Mouse (Mus musculus) adrenal gland, adult 18-20 months (tissue): ENCODE measurements at regions not wholly inside any gene's neighbourhood (a gene's known extent, or its start where the extent isn't known, plus 50 kb on each side); places are given as distances from the start of the nearest gene placed in this dataset.

Experiments
- DNase-seq, 2 experiments: peaks; one replicate each; pipeline ENCODE4 v3.0.0; 2021 to 2022; ENCODE audit warnings: low spot score in 2 of 2

DNA sequence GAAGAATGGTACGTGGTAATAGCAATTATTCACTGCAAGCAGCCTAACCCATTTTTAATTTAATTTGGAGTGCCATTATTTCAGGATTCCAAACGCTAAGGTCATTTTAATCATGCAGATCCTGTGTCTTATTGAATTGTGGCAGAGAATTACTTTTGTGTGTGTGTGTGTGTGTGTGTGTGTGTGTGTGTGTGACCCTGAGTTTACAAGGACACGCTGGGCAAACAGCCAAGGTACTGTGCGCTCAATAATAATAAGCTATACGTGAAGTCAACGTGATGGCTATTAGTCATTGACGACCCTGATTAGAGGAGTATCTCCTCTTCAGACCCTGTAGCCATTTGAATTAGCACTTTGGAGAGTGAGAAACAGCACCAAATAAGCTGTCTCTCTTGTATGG, 144.1 kb downstream of the Klf7 start:
- DNase-seq, result no peak

DNA sequence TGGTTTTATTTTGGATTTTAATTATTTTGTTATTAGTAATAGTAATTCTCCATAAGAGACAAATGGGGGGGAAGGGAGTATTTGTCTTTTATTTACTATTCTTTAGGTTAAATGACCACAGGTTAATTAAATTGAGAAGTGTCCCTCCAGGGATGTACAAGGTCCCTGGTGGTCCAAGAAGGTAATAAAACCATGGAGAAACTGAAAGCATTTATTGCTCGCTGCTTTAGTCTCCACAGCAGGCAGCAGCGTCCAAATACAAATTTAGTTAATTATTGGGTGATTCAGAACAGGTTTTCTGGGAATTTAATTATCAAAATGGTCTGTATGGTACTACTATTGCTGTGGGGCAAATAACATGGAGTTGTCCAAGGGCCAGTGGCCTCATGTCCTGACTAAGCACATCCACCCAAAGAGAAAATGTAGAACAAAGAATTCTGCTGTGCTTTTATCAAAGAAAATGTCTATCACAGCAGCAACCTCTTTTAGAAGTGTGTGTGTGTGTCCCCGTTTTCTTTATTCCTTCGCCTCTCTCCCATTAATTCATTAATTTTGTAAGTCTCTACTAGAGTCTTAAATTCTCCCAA, 144.7 kb downstream of the Klf7 start:
- DNase-seq, result no peak

DNA sequence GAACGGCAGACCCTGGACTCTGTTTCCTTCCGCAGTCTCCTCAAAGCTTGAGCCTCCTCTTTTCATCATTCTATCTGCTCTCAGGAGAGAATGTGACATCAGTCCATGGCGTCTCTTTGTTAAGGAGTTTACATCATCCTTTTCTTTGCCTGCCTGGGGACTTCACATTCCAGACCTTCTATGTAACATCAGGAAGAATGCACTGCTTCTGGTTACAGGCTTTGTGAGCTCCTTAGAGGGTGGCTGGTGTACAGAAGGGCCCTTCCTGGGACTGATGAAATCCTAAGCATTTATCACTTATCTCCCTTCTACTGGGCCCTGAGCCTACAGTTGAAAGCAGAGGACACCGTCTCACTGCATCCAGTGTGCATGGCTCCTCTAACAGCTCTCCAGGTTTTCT, 145.2 kb downstream of the Klf7 start:
- no peak for DNase-seq

DNA sequence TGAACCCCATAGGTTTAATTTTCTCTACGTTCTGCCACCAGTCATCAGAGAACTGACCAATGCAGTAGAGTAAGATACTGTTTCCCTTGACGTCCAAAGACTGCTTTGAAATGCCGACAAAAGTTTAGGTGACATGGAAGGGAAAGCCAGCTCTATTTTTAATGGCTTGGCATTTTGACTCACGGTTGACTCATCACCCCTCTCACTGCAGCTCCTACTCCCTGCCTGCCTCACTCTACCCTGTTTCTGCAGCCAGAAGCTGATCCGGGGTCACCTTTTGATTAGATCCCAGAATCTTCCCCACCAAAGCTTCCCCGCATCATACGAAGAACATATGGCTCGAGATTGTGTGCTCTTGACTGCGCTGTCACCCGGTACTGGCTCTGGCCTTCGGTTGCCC, 154.2 kb downstream of the Klf7 start:
- no peak for DNase-seq

DNA sequence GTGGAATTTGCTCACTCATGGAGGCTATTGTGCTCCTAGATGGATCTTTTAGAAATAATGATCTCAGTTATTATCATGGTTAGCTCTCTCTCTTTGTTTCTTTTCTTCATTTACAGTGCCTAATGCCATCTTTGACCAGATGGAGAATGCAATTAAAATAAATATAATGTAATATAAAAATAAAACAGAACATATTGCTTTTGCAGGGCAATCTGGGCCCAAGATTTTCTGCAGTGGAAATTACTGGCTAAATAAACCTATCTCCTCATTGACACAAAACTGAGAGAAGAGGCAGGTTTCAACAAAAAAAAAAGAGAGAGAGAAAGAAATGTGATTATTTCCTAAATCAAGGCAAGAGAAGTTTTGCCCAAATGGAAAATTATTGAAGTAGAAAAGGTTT, 156.6 kb downstream of the Klf7 start:
- no peak for DNase-seq

DNA sequence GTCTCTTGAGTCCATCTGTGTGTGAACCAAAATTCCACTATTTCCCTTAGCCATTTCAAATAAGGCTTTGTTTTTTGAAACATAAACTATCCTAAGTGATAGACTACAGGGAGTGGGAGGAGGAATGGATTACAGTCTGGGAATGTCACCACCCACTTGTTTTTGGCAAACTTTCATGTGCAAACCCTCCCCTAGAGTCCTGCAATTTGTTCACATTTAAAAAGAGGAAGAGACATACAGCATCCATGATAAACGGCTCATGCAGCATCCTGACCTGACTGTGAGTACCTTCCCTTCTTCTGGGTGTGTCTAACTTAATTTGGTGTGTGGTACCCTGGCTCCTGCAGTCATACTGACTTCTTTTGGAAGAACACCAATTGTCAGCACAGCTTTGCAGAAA, 157.6 kb downstream of the Klf7 start:
- no peak for DNase-seq

DNA sequence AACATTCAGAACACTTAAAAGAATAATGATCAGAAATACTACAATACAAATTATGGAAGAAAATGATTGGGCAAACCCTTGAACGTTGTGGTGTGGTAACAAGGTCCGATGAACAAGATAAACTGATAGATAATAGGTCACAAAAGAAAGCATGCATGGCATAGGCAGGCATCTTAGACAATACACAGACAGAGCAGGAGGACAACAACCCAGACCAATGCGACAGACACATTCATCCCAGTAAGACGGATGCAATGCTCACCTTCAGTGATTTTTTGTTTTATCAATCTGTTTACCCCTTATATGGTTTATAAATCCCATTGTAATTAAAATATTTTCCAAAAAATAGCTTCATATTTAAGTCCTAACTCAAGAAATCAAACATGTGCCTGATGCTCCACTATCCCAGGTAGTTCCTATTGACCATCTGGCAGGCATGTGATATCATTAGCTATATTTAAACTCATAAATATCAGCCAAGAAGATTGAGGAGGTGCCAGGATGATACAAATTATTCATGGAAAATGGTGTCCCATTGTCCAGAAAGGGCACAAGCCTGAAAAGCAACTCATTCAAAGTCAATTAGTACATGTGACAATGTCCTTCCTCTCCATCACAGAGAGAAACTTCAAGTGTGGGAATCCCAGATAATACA, 166.3 kb downstream of the Klf7 start:
- DNase-seq, result no peak

DNA sequence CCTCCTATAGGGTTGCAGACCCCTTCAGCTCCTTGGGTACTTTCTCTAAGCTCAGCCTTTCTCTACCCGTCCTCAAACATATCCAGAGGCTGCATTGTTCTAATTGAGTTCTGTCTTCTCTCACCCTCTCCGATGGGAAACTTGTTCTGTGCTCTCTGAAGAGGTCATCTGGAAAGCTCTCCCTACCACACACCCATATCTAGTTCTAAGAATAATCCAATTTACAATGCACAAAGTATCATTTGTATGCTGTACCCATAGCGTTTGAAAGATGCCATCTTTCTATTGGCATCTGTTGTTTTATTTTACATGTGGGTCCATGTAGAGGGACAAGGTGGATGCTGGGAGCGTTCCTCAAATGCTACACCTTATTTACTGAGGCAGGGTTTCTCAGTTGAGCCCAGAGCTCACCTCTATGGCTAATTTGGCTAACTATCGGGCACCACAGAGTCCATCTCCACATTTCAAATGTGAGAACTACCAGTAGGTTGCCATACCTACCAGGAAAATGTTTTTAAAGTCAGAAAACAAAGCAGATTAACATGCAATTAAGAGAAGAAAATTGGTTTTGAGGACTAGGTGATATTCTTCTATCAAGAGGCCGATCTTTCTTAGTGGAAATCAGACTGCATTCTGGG, 167.1 kb downstream of the Klf7 start:
- no peak for DNase-seq

DNA sequence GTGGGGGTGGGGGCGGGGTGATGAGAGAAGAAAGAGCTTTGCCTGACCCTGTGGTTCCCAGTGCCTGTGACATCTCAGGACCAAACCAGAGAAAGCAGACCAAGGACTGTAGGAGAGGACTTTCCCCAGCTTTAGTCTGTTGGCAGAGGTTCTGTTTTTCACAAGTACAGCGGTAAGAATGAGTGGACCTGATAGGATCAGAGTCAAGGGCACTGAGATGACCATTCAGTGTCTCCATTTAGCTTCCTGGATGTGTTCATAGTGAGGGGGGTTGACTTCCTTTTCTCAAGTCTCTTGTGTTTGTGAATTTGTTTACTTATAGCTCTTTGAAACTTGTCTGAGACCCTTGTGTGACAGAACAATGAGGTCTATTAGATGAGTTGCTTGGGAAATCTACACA, 167.9 kb downstream of the Klf7 start:
- no peak for DNase-seq

DNA sequence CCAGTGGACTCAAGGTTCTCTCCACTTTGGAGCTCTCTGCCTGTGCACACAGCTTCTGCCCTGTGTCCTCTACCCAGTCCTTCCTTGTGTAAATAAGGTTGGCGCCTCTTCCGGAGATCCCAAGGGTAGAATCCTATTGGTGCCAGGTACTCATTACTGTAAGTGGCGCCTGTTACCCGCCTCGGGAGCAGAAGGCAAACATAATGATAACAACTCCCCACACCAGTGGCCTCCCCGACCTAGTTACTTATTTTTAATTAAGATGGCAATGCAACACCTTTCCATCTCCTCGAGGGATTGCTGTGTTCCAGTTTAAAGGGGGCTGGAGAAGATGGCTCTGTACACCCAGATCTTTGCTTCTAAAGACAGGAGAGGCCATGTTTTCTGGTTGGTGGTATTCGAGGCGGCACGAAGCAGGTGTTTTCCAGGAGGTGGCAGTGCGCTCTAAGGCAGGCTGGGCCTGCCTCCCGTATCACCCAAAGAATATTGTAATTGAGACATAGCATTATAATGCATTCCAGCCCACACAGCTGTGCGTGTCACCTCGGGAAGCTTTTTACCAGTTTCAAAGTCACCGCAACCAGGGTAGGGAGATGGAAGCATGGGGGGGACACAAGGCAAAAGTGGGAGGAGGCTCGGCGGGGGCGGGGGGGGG, 168.7 kb downstream of the Klf7 start:
- peak; percentile 34 to 44 for DNase-seq

DNA sequence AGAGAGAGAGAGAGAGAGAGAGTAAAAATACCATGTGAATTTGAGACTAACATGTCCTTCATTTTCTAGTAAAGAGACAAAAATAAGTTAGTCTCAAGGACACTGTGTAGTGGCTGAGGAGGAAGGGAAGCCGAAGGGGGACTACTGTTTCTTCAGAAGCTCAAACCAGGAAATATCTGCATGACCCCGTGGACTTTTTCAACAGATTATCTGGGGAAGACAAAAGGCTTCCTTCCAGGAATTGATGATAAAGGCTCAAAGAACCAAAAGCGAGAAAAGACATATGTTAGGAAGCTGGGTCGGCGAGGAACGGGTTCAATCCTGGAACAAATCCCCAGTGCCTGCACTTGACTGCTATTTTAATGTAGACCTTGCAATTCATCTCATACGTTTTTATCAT, 170.4 kb downstream of the Klf7 start:
- DNase-seq, result no peak

DNA sequence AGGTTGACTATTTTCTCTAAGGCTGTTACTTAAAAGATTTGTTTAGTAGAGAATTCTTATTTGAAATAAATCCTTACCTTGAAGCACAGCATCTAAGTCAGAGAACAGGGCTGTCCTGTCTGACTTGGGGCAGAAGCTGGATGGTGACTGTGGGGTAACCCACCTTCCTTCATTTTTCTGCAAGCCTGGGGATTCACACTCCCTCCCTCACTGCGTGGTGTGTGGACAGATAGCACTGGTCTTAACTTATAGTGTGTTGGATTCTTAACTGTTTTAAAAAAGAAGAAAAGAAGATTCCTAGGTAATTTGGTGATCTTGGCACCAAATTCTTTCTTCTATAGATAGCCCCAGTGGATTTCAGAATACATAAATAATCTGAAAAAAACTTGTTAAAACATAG, 174.8 kb downstream of the Klf7 start:
- DNase-seq, result no peak

DNA sequence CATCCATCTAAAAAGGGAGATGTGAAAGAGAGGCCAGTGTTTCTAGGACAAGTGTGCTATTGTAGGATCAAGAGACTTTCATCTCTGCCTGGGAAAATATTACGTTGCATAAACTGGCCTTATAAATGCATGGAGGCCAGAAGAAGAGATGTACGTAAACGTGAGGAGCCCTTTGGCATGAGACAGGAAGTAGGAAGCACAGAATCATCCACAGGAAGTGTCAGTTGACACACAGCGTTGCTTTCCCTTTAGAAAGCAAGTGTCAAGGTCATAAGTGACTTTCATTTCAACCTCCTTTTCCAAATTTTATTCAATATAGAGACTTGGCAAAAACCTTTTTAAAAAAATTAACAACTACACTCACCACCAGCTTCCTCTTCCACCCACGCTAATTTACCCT, 175.2 kb downstream of the Klf7 start:
- DNase-seq, result no peak

DNA sequence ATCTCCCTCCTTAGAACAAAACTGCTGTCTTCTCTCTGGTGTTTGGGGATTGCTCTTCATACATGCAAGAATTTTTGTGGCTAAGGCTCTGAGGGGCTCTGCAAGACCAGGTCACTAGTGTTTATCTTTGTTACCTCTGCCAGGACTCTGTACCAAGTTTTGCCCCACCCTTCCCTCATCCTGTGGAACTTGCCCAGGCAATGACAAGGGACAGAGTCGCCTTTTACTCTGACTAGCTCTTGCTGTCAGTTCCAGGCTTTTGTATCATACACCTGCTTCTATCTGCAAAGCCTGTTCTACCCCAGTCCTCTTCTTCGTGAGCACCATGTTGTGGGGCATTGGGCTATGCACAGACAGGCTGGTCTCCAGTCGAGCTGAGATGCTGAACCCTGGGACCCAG, 175.7 kb upstream of the 4933402D24Rik start:
- DNase-seq, result no peak

DNA sequence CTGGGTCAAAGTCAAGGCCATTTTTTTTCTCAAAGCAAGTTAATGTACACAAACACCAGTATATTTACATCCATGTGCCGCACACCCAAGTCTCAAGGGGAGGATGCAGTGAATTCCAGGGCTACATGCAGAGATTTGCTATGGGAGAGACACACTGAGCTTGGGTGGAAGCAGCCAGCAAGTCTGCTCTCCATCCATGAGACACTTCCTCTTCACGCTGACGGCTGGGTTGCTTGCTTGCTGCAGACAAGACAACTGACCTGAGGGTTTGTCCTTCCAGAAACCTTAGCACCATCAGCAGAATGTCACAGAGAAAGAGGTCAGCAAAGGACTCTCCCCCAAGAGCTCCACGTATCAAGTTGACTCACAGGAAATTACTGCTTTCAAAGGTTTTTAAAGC, 169.3 kb upstream of the 4933402D24Rik start:
- DNase-seq, result no peak

DNA sequence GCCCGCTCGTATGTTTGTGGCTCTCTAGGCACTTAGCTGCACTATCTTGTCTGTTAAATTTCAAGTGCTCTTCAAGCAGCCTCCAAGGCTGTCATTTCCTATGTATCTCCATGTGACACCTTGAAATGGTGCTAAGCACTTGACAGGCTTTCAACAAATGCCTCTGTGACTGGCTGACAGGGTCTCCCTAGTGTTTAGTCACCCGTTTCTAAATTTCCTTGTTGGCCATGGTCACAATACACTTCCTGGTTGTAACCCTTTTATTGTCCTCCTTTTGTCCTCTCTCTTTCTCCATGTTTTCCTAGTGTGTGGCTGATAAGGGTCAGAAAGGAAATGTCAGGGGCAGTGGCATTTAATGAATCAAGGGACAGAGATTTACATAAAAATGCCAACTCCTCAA, 168.4 kb upstream of the 4933402D24Rik start:
- DNase-seq, result no peak

DNA sequence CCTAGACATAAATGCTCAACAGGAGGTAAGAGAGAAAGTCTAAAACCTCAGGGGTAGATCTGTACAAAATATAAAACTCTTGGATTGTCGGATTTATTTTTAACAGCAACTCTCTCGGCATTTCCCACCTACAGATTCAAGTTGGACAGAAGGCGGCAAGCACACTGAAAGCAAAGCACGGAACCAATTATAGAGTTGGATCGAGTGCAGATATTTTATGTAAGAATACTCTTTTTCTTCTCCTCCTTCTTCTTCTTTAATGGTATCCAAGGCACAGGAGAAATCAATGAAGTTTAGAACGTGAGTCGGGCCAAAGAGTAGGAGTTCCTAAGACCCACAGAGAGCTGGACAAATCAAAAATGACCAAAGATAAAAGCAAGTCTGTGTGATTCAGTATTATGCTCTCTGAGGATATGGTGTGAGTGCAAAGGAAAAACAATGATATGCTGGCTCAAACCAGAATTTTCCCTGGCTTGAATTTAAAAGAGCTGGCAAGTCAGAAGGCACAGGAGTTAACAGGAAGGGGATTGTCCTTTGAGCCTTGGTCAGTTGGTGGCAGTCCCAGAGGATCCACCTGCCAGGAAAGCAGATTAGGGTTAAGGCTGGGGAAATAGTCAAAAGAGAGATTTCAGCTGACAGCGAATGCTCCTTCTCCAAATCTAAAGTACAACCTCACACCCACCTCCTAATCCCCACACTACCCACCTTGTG, 165.7 kb upstream of the 4933402D24Rik start:
- DNase-seq, result no peak

DNA sequence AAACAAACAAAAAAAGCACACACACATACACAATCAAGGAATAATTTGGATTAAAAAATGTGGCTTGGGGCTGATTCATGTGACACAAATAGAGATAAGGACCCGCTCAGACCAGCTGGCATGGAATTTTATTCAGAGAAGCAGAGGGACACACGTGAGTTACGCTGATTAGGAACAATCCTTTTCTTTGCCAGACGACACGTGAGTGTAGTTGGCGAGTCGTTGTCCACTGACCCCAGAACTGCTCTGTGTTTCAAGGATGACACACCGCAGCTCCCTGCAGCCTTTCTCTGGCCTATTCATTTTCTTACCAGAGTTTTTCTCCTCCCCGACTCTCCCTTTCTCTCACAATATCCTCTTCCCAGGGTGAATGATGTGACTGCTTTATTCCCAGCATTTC, 163.4 kb upstream of the 4933402D24Rik start:
- no peak for DNase-seq

DNA sequence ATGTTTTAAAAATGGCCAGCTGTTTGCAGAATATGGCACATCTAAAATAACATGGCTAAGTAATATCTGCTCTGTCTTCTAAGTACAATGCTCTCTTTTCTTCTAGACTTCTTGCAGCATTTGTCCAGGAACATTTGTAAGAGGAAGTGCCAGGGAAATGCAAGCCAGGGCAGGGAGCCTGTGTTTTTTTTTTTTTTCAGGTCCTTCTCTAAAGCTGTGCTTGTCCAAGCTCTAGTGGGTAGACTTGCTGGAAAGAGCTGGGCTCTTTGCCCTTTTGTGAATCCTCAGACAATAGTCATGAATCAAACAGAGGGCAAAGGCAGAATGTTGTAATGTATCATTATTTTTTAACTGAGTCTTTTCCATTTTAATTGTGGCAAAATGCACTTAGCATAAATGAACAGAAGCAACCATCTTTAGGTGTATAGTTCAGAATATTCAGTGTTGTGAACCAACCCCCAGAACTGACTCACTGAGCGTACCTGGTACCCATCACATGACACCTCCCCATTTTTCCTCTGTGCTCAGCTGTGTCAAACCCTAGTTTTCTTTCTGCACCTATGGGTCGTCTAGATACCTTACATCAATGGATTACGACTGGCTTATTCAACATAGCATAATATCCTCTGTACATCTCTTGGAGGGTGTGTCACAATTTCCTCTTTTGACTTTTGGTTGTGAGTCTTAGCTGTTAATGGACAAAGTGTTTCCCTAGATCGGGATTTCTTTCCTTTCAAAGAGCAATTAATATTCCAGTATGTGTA, 160.5 kb upstream of the 4933402D24Rik start:
- no peak for DNase-seq

DNA sequence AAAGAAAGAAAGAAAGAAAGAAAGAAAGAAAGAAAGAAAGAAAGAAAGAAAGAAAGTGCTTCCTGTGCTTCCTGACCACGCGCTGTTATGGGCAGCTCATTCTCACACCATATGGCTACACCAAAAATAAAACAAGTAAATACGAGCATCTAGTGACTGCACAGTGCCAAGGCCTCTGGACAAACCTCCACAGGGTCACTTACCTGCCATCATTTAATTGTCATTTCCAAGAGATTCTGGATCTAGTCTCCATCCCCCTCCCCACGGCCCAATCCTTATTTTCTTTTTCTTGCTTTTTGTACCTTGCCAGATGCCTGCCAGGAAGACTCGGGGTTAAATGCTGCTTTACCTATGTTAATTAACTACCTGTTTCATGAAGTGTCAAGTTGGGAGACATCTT, 159.8 kb upstream of the 4933402D24Rik start:
- DNase-seq, result no peak

DNA sequence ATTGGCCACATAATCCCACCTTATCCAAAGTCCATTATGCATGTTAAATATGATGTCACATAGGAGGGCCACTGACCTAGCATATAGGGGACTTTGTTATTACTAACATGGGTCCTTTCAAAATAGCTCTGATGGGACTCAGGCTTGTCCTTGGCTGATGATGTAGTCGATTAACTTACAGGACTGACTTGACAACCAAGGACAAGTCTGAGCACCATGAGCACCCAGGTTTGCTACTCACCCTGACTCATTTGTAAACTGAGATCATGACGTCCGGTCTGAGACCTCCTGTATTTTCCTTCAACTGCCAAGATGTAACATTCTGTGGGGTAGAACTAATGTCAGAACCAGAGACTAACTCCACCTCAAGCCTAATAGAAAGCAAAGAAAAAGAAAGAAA, 159.3 kb upstream of the 4933402D24Rik start:
- DNase-seq, result no peak
